Mouse (Mus musculus) MEL (cell line): ENCODE measurements at regions not wholly inside any gene's neighbourhood (a gene's known extent, or its start where the extent isn't known, plus 50 kb on each side); places are given as distances from the start of the nearest gene placed in this dataset.

Source experiments
- DNase-seq: peaks from one replicate; pipeline ENCODE4 v3.0.0; 2011; ENCODE audit warnings: low read depth, low spot score
- H3K27ac ChIP-seq: 2 replicates; pipeline ENCODE4 v1.5.1; 2012; ENCODE audit warnings: low read depth, mild to moderate bottlenecking, control low read depth, low read length, moderate library complexity; ENCODE audit not compliant: control insufficient read depth
- H3K27me3 ChIP-seq, 2 experiments: fragments of 150-350 bp in 1 of 2; sonication (generic) in 1 of 2; 2 replicates each; pipeline ENCODE4 v1.6.1; 2012; ENCODE audit warnings: low read length in 2 of 2, mild to moderate bottlenecking in 2 of 2, improper control_type of control experiment in 1 of 2, moderate library complexity in 1 of 2; ENCODE audit not compliant: insufficient read depth in 2 of 2, control insufficient read depth in 1 of 2
- H3K36me3 ChIP-seq, 2 experiments: 2 replicates each; pipeline ENCODE4 v1.6.1; 2012 to 2014; ENCODE audit warnings: low read length in 2 of 2, improper control_type of control experiment in 1 of 2, inconsistent platforms in 1 of 2, mild to moderate bottlenecking in 1 of 2; ENCODE audit not compliant: insufficient read depth in 2 of 2, control insufficient read depth in 1 of 2
- H3K4me1 ChIP-seq, 2 experiments: fragments of 150-350 bp in 1 of 2; sonication (generic) in 1 of 2; 2 replicates each; pipeline ENCODE4 v1.6.1; 2012; ENCODE audit warnings: low read length in 2 of 2, improper control_type of control experiment in 1 of 2, mild to moderate bottlenecking in 1 of 2; ENCODE audit not compliant: insufficient read depth in 2 of 2, control insufficient read depth in 1 of 2
- H3K4me3 ChIP-seq, 2 experiments: fragments of 150-350 bp in 1 of 2; sonication (generic) in 1 of 2; 2 replicates each; pipeline ENCODE4 v1.5.1; 2012; ENCODE audit warnings: low read depth in 2 of 2, low read length in 2 of 2, mild to moderate bottlenecking in 2 of 2, moderate library complexity in 2 of 2, control low read depth in 1 of 2, improper control_type of control experiment in 1 of 2; ENCODE audit not compliant: control insufficient read depth in 1 of 2, insufficient read depth in 1 of 2
- H3K79me2 ChIP-seq: 2 replicates; pipeline ENCODE4 v1.6.1; 2012; ENCODE audit warnings: mild to moderate bottlenecking, low read length, moderate library complexity; ENCODE audit not compliant: control insufficient read depth, poor library complexity, insufficient read depth
- H3K9ac ChIP-seq: 2 replicates; pipeline ENCODE4 v1.6.1; 2012; ENCODE audit warnings: low read depth, mild to moderate bottlenecking, control low read depth, low read length, moderate library complexity; ENCODE audit not compliant: control insufficient read depth, poor library complexity, severe bottlenecking
- H3K9me3 ChIP-seq: fragments of 150-350 bp; sonication (generic); replicated peaks from 2 replicates; pipeline ENCODE4 v1.6.1; 2012; ENCODE audit warnings: mild to moderate bottlenecking, low read length, improper control_type of control experiment, moderate library complexity; ENCODE audit not compliant: insufficient read depth
- CTCF ChIP-seq, 3 experiments: IDR thresholded peaks in 2 of 3; conservative IDR thresholded peaks in 1 of 3; 2 replicates each; pipeline ENCODE4 v1.5.1; 2011 to 2012; ENCODE audit warnings: low read length in 3 of 3, low read depth in 2 of 3, mild to moderate bottlenecking in 2 of 3, improper control_type of control experiment in 1 of 3, inconsistent platforms in 1 of 3, mixed read lengths in 1 of 3, moderate library complexity in 1 of 3; ENCODE audit not compliant: control insufficient read depth in 1 of 3, insufficient read depth in 1 of 3, poor library complexity in 1 of 3, severe bottlenecking in 1 of 3
- EP300 ChIP-seq, 2 experiments: IDR thresholded peaks; 2 replicates each; pipeline ENCODE4 v1.6.1; 2011; ENCODE audit warnings: improper control_type of control experiment in 2 of 2, low read length in 2 of 2, low read depth in 1 of 2, mild to moderate bottlenecking in 1 of 2
- ETS1 ChIP-seq: IDR thresholded peaks from 2 replicates; pipeline ENCODE4 v1.6.1; 2012; ENCODE audit warnings: low read depth, mild to moderate bottlenecking, inconsistent platforms, low read length, improper control_type of control experiment, moderate library complexity
- GABPA ChIP-seq: IDR thresholded peaks from 2 replicates; pipeline ENCODE4 v1.6.1; 2012; ENCODE audit warnings: low read depth, mild to moderate bottlenecking, inconsistent platforms, low read length, improper control_type of control experiment, moderate library complexity
- GATA1 ChIP-seq: IDR thresholded peaks from 2 replicates; pipeline ENCODE4 v1.6.1; 2011; ENCODE audit warnings: low read depth, low read length, improper control_type of control experiment
- HCFC1 ChIP-seq: IDR thresholded peaks from 2 replicates; pipeline ENCODE4 v1.6.1; 2012; ENCODE audit warnings: low read depth, mild to moderate bottlenecking, inconsistent platforms, low read length, improper control_type of control experiment, moderate library complexity
- KAT2A ChIP-seq: conservative IDR thresholded peaks from 2 replicates; pipeline ENCODE4 v1.6.1; 2012; ENCODE audit warnings: low read depth, low read length, improper control_type of control experiment, inconsistent platforms
- MAZ ChIP-seq: IDR thresholded peaks from 2 replicates; pipeline ENCODE4 v1.6.1; 2012; ENCODE audit warnings: low read depth, mild to moderate bottlenecking, inconsistent platforms, low read length, improper control_type of control experiment
- MEF2A ChIP-seq: IDR thresholded peaks from 2 replicates; pipeline ENCODE4 v1.6.1; 2014; ENCODE audit warnings: low read depth, mild to moderate bottlenecking, inconsistent platforms, low read length, improper control_type of control experiment; ENCODE audit not compliant: poor library complexity, insufficient replicate concordance, severe bottlenecking; ENCODE audit errors: extremely low read depth
- RAD21 ChIP-seq: IDR thresholded peaks from 2 replicates; pipeline ENCODE4 v1.6.1; 2011; ENCODE audit warnings: mild to moderate bottlenecking, low read depth, low read length, improper control_type of control experiment
- TAL1 ChIP-seq: IDR thresholded peaks from 2 replicates; pipeline ENCODE4 v1.6.1; 2012; ENCODE audit warnings: mild to moderate bottlenecking, inconsistent platforms, low read length, moderate library complexity, mixed read lengths
- TCF12 ChIP-seq: IDR thresholded peaks from 2 replicates; pipeline ENCODE4 v1.6.1; 2014; ENCODE audit warnings: low read depth, mild to moderate bottlenecking, inconsistent platforms, low read length, improper control_type of control experiment, moderate library complexity
- USF1 ChIP-seq: IDR thresholded peaks from 2 replicates; pipeline ENCODE4 v1.6.1; 2014; ENCODE audit warnings: low read depth, mild to moderate bottlenecking, inconsistent platforms, low read length, improper control_type of control experiment, moderate library complexity
- ZC3H11A ChIP-seq: IDR thresholded peaks from 2 replicates; pipeline ENCODE4 v1.6.1; 2012; ENCODE audit warnings: low read depth, mild to moderate bottlenecking, inconsistent platforms, low read length, improper control_type of control experiment
- ZNF384 ChIP-seq: IDR thresholded peaks from 2 replicates; pipeline ENCODE4 v1.6.1; 2012; ENCODE audit warnings: low read depth, mild to moderate bottlenecking, inconsistent platforms, low read length, improper control_type of control experiment

GRCm38 (mm10) chr17:84027275-84027674, 160.5 kb downstream of the Zfp36l2 start:
- no peak for DNase-seq
- no peaks in the 10 kb centered on the region for H3K79me2 ChIP-seq
- H3K4me3 ChIP-seq = no peak overlapping the region
- H3K4me1 ChIP-seq = 0 out of 4 replicates have a peak, but pooled peaks cover 0 to 2% of the 10 kb centered on the region in 2 experiments
- H3K27me3 ChIP-seq = no peaks in the 10 kb centered on the region
- no peaks in the 10 kb centered on the region for H3K9me3 ChIP-seq
- TF ChIP-seq ETS1 (no peak), GATA1 (no peak), MEF2A (no peak), MAZ (no peak), ZC3H11A (no peak), TCF12 (no peak)
- H3K36me3 ChIP-seq = no peaks in the 10 kb centered on the region
- H3K9ac ChIP-seq = no peak overlapping the region
- no peak overlapping the region for H3K27ac ChIP-seq

- H3K27ac ChIP-seq = no peak overlapping the region
- H3K9me3 ChIP-seq = no peaks in the 10 kb centered on the region
- H3K36me3 ChIP-seq = no peaks in the 10 kb centered on the region
- TF ChIP-seq EP300 (IDR thresholded peaks at IDR 0.05; ENCODE audit: low read depth in 1 of 2, low read length in 2 of 2) (no peak), GABPA (no peak), RAD21 (no peak), CTCF (IDR thresholded peaks at IDR 0.05 in 2 of 3, conservative IDR thresholded peaks at IDR 0.05 in 1 of 3; ENCODE audit: control insufficient read depth in 1 of 3, insufficient read depth in 1 of 3, low read depth in 2 of 3, low read length in 3 of 3, poor library complexity in 1 of 3, severe bottlenecking in 1 of 3) (no peak), ZNF384 (no peak), HCFC1 (no peak), TAL1 (no peak), KAT2A (no peak), ZC3H11A (no peak), MAZ (no peak), GATA1 (no peak)
- peaks cover 0 to 4% of the 10 kb centered on the region in 2 experiments; a peak in 2 of 4 replicates for H3K27me3 ChIP-seq
- peak; percentile 9 for DNase-seq
- H3K4me3 ChIP-seq = no peak overlapping the region
- H3K79me2 ChIP-seq = no peaks in the 10 kb centered on the region
- H3K9ac ChIP-seq = no peak overlapping the region
- 0 out of 4 replicates have a peak, but pooled peaks cover 0 to 2% of the 10 kb centered on the region in 2 experiments for H3K4me1 ChIP-seq
These were observed 161.6 kb downstream of the Zfp36l2 start for GRCm38 (mm10) chr17:84026110-84026509.

GRCm38 (mm10) chr17:84022358-84022757, 165.4 kb downstream of the Zfp36l2 start:
- DNase-seq = no peak
- TF ChIP-seq USF1 (no peak), HCFC1 (no peak)
- Histone ChIP-seq H3K9ac (no peak overlapping the region), H3K4me3 (no peak overlapping the region), H3K4me1 (0 out of 4 replicates have a peak, but pooled peaks cover 0 to 2% of the 10 kb centered on the region in 2 experiments), H3K9me3 (no peaks in the 10 kb centered on the region), H3K36me3 (no peaks in the 10 kb centered on the region), H3K27me3 (peaks cover 7 to 15% of the 10 kb centered on the region in 2 experiments), H3K79me2 (no peaks in the 10 kb centered on the region), H3K27ac (no peak overlapping the region)
